Mouse (Mus musculus) limb, embryonic 15.5 days (tissue): ENCODE measurements at regions not wholly inside any gene's neighbourhood (a gene's known extent, or its start where the extent isn't known, plus 50 kb on each side); places are given as distances from the start of the nearest gene placed in this dataset.

Source experiments
- ATAC-seq: fragments of 200-750 bp; cut with Nextera tagmentation; 2 replicates; pipeline ENCODE4 v1.8.0; 2017; ENCODE audit warnings: low read depth, moderate TSS enrichment; ENCODE audit not compliant: insufficient number of reproducible peaks, low FRiP score, low TSS enrichment
- H3K27ac ChIP-seq: fragments of 300-500 bp; sonication (generic); 2 replicates; pipeline ENCODE4 v1.5.1; 2015; ENCODE audit warnings: moderate library complexity, mild to moderate bottlenecking, inconsistent platforms
- H3K27me3 ChIP-seq: fragments of 300-500 bp; sonication (generic); 2 replicates; pipeline ENCODE4 v1.6.1; 2015; ENCODE audit warnings: inconsistent platforms
- H3K36me3 ChIP-seq: fragments of 300-500 bp; sonication (generic); 2 replicates; pipeline ENCODE4 v1.6.1; 2015; ENCODE audit warnings: inconsistent platforms
- H3K4me1 ChIP-seq: fragments of 300-500 bp; sonication (generic); 2 replicates; pipeline ENCODE4 v1.6.1; 2015; ENCODE audit warnings: inconsistent platforms
- H3K4me2 ChIP-seq: fragments of 300-500 bp; sonication (generic); 2 replicates; pipeline ENCODE4 v1.6.1; 2015; ENCODE audit warnings: mild to moderate bottlenecking, inconsistent platforms
- H3K4me3 ChIP-seq: fragments of 300-500 bp; sonication (generic); 2 replicates; pipeline ENCODE4 v1.5.1; 2015; ENCODE audit warnings: mild to moderate bottlenecking, inconsistent platforms
- H3K9ac ChIP-seq: fragments of 300-500 bp; sonication (generic); 2 replicates; pipeline ENCODE4 v1.6.1; 2015; ENCODE audit warnings: inconsistent platforms
- H3K9me3 ChIP-seq: fragments of 300-500 bp; sonication (generic); 2 replicates; pipeline ENCODE4 v1.6.1; 2016; ENCODE audit warnings: inconsistent platforms
- WGBS: fragments of 180-500 bp; shearing (Covaris S2); methylation state at CpG from one replicate; pipeline ENCODE4 v1.1.7; 2015; 5-methylcytosine and 5-hydroxymethylcytosine counted together

DNA sequence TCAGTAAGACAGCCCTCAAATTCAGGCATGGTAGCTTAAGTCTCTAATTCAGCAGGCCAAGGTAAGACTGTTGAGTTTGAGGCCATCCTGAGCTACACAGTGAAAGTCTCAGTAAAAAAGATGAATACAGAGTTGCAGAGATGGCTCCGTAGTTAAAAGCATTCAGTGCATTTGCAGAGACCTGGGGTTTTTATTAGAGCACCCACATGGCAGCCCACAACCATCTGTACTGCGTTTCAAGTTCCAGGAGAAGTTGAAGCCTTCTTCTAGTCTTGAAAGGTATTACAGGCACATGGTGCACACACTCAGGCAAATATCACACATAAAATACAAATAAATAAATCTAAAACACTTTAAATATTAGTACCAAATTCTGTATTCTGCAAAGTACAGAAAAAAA lies 109.6 kb upstream of the Vstm2b start:
- Histone ChIP-seq H3K36me3 (no peaks in the 10 kb centered on the region), H3K4me2 (no peak overlapping the region), H3K27ac (no peak overlapping the region), H3K4me3 (no peak overlapping the region), H3K4me1 (no peaks in the 10 kb centered on the region), H3K9me3 (no peaks in the 10 kb centered on the region), H3K27me3 (no peaks in the 10 kb centered on the region), H3K9ac (no peak overlapping the region)
- no peak for ATAC-seq
- WGBS = 62% methylated on average over 2 of the region's 2 CpGs

- no peaks in the 10 kb centered on the region for H3K9me3 ChIP-seq
- no peak overlapping the region for H3K27ac ChIP-seq
- no peaks in the 10 kb centered on the region; the same call in 1 of the 2 replicates for H3K4me1 ChIP-seq
- no peak for ATAC-seq
- H3K9ac ChIP-seq = no peak overlapping the region
- H3K27me3 ChIP-seq = no peaks in the 10 kb centered on the region
- no peak overlapping the region for H3K4me3 ChIP-seq
- 73% methylated on average over 11 of the region's 11 CpGs for WGBS
- no peak overlapping the region for H3K4me2 ChIP-seq
- H3K36me3 ChIP-seq = no peaks in the 10 kb centered on the region
Observed at GRCm38 (mm10) chr7:40794458-40795207, 103.5 kb upstream of the Vstm2b start.

GRCm38 (mm10) chr7:40799794-40800193 lies 98.3 kb upstream of the Vstm2b start:
- Histone ChIP-seq H3K4me1 (no peaks in the 10 kb centered on the region), H3K4me3 (no peak overlapping the region), H3K27me3 (no peaks in the 10 kb centered on the region), H3K4me2 (no peak overlapping the region), H3K9me3 (no peaks in the 10 kb centered on the region), H3K9ac (no peak overlapping the region), H3K36me3 (no peaks in the 10 kb centered on the region), H3K27ac (no peak overlapping the region)
- ATAC-seq = no peak
- 74% methylated on average over 7 of the region's 7 CpGs for WGBS

DNA sequence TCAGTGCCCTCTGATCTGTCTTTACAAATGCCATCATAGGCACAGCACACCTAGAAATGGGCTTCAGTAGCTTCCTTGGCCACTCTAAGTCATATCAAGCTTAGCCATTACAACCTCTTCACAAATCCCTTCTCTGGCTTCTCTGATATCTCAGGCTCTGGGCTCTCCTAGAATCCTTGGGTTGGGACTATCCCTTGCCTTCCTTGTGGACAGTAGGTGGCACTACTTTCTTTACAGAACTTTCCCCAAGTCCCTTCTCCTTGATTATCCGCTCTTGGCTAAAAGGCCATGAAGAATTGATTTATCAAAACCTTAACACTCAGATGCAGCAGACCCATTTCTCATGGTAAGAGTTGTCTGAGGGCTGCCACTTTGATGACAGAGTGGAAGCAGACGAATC lies 96.8 kb upstream of the Vstm2b start:
- WGBS = 57% methylated on average over 2 of the region's 2 CpGs
- no peak overlapping the region for H3K27ac ChIP-seq
- H3K9ac ChIP-seq = no peak overlapping the region
- no peaks in the 10 kb centered on the region for H3K9me3 ChIP-seq
- H3K36me3 ChIP-seq = no peaks in the 10 kb centered on the region
- no peak overlapping the region for H3K4me3 ChIP-seq
- H3K4me1 ChIP-seq = no peaks in the 10 kb centered on the region
- no peak overlapping the region for H3K4me2 ChIP-seq
- ATAC-seq = no peak
- H3K27me3 ChIP-seq = no peaks in the 10 kb centered on the region

- H3K4me3 ChIP-seq = no peak overlapping the region
- H3K36me3 ChIP-seq = no peaks in the 10 kb centered on the region
- ATAC-seq = no peak
- H3K9me3 ChIP-seq = no peaks in the 10 kb centered on the region
- no peaks in the 10 kb centered on the region for H3K27me3 ChIP-seq
- no peak overlapping the region for H3K9ac ChIP-seq
- H3K4me2 ChIP-seq = no peak overlapping the region
- H3K4me1 ChIP-seq = no peaks in the 10 kb centered on the region
- no peak overlapping the region for H3K27ac ChIP-seq
- WGBS = 19% methylated on average over 2 of the region's 2 CpGs
Observed at GRCm38 (mm10) chr7:40805211-40805610, 92.9 kb upstream of the Vstm2b start.

GRCm38 (mm10) chr7:40805866-40806265 lies 92.3 kb upstream of the Vstm2b start:
- no peak for ATAC-seq

GRCm38 (mm10) chr7:40812952-40813351 lies 85.2 kb upstream of the Vstm2b start:
- Histone ChIP-seq H3K4me2 (no peak overlapping the region), H3K36me3 (no peaks in the 10 kb centered on the region), H3K4me3 (no peak overlapping the region), H3K9me3 (no peaks in the 10 kb centered on the region), H3K27ac (no peak overlapping the region), H3K4me1 (no peaks in the 10 kb centered on the region), H3K27me3 (no peaks in the 10 kb centered on the region), H3K9ac (no peak overlapping the region)
- WGBS = 86% methylated on average over 4 of the region's 4 CpGs
- no peak for ATAC-seq

More at GRCm38 (mm10) chr7:40805866-40806265, 92.3 kb upstream of the Vstm2b start:
- no peak overlapping the region for H3K4me2 ChIP-seq
- no peaks in the 10 kb centered on the region for H3K36me3 ChIP-seq
- H3K9me3 ChIP-seq = no peaks in the 10 kb centered on the region
- no peak overlapping the region for H3K27ac ChIP-seq
- H3K4me1 ChIP-seq = no peaks in the 10 kb centered on the region
- H3K27me3 ChIP-seq = no peaks in the 10 kb centered on the region
- WGBS = 68% methylated on average over 4 of the region's 4 CpGs
- H3K4me3 ChIP-seq = no peak overlapping the region
- H3K9ac ChIP-seq = no peak overlapping the region

GRCm38 (mm10) chr7:40825141-40825742 lies 72.9 kb upstream of the Vstm2b start:
- Histone ChIP-seq H3K27ac (no peak overlapping the region), H3K9ac (no peak overlapping the region), H3K4me1 (no peaks in the 10 kb centered on the region), H3K27me3 (no peaks in the 10 kb centered on the region), H3K4me2 (no peak overlapping the region), H3K36me3 (no peaks in the 10 kb centered on the region), H3K4me3 (no peak overlapping the region), H3K9me3 (no peaks in the 10 kb centered on the region)
- 80% methylated on average over 7 of the region's 7 CpGs for WGBS
- no peak for ATAC-seq

DNA sequence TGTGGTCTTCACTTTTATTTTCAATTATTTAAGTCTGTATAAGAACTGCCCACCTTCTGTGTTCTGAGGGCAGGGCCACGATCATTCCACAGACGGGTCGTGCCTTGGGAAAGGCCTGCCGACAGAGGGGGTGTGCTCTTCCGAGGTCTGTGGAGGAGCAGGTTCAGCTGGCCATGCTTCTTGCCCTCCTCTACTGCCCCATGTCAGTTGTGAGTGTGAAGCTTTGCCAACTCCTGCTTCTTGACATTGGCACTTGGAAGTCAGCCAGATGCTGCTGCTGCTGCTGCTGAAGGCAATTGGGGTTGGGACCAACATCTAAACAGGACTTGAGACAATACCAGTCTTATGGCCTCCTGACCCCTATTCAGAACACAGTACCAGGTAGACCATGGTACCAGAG lies 68.6 kb upstream of the Vstm2b start:
- no peaks in the 10 kb centered on the region for H3K36me3 ChIP-seq
- no peaks in the 10 kb centered on the region for H3K27me3 ChIP-seq
- no peak overlapping the region for H3K27ac ChIP-seq
- H3K9me3 ChIP-seq = no peaks in the 10 kb centered on the region
- 64% methylated on average over 5 of the region's 5 CpGs for WGBS
- no peaks in the 10 kb centered on the region for H3K4me1 ChIP-seq
- ATAC-seq = no peak
- no peak overlapping the region for H3K4me3 ChIP-seq
- no peak overlapping the region for H3K4me2 ChIP-seq
- no peak overlapping the region for H3K9ac ChIP-seq

DNA sequence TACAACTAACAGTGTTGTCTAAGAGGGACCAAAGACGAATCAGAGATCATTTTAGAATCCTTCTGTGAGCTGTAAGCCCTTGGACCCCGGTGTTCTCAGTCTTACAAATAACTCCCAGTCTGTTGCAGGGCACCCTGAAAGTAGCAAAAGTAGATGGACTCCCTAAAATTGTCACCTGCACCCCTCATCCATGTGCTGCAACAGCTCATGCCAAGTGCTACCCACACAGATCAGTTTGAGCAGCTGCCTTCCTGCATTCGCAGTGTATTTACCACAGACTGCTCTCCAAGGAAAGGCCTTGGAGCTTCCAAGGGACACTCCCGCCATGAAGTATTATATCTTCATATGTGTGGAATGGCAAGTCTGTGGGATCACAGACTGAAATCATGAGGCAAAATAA lies 66.5 kb upstream of the Vstm2b start:
- no peak for ATAC-seq
- H3K36me3 ChIP-seq = no peaks in the 10 kb centered on the region
- WGBS = 85% methylated on average over 4 of the region's 4 CpGs

DNA sequence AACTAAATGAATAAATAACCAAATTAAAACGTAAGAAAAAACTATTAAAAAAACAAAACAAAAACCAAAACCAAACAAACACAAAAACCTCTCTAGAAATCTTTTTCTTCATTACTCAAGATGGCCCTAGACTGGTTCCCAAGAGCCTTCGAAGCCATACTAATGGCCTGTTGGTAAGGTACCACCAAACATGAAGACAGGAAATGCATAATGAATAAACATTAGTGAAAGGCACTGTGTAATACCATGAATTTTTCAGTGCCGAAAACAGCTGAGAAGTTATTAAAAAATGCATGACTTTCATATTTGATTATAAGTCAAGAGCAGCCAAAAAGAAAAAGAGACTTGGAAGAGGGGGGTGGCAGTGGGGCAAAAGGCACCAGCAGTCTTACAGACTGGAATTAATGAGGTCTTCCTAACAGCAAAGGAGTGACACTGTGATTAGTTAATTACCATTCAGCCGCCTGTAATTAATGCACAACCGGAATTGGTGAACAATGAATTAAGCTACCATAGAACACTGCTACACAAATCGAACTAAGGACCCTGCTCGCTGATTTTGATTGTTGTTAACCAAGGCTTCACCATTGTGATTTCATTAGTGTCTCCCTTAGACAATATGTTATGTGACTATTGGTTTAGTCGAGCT lies 55.7 kb upstream of the Vstm2b start:
- Histone ChIP-seq H3K4me2 (no peak overlapping the region), H3K4me1 (no peaks in the 10 kb centered on the region), H3K4me3 (no peak overlapping the region), H3K9ac (no peak overlapping the region), H3K36me3 (no peaks in the 10 kb centered on the region), H3K27ac (no peak overlapping the region), H3K9me3 (no peaks in the 10 kb centered on the region), H3K27me3 (no peaks in the 10 kb centered on the region)
- no peak for ATAC-seq
- 84% methylated on average over 8 of the region's 8 CpGs for WGBS

More for the DNA sequence above, 66.5 kb upstream of the Vstm2b start:
- Histone ChIP-seq H3K9ac (no peak overlapping the region), H3K27ac (no peak overlapping the region), H3K4me2 (no peak overlapping the region), H3K4me1 (no peaks in the 10 kb centered on the region), H3K9me3 (no peaks in the 10 kb centered on the region), H3K4me3 (no peak overlapping the region), H3K27me3 (no peaks in the 10 kb centered on the region)

- no peak for ATAC-seq
- WGBS = 76% methylated on average over 6 of the region's 6 CpGs
Observed at GRCm38 (mm10) chr7:40846512-40846911, 51.6 kb upstream of the Vstm2b start.

More at GRCm38 (mm10) chr7:40846512-40846911, 51.6 kb upstream of the Vstm2b start:
- H3K36me3 ChIP-seq = no peaks in the 10 kb centered on the region
- no peak overlapping the region for H3K9ac ChIP-seq
- no peaks in the 10 kb centered on the region for H3K9me3 ChIP-seq
- H3K4me2 ChIP-seq = no peak overlapping the region
- no peaks in the 10 kb centered on the region for H3K27me3 ChIP-seq
- H3K27ac ChIP-seq = no peak overlapping the region
- no peak overlapping the region for H3K4me3 ChIP-seq
- H3K4me1 ChIP-seq = no peaks in the 10 kb centered on the region
